Mouse (Mus musculus): ENCODE results near the gene Rab3b.

GRCm38 (mm10) chr4:108940681-108941473 lies 62.0 kb downstream of the Rab3b start:
- TF ChIP-seq CTCF (IDR thresholded peaks at IDR 0.05; ENCODE audit: control insufficient read depth, insufficient read depth, insufficient read length) (no peak), MYOD1 (IDR thresholded peaks at IDR 0.05; ENCODE audit: control insufficient read depth, insufficient read length, low read depth) (no peak), CEBPB (IDR thresholded peaks at IDR 0.05; ENCODE audit: low read depth) (no peak), MAX (IDR thresholded peaks at IDR 0.05) (no peak)

All from C2C12 (cell line).